Mouse (Mus musculus) embryonic facial prominence, embryonic 14.5 days (tissue): ENCODE measurements around the gene Rbms1. TPM values are rescaled to one million over a fixed set of nuclear protein-coding genes. Genes with fewer than 3 reads are reported as not detected.

Experiments used
- ATAC-seq: fragments of 200-750 bp; cut with Nextera tagmentation; 2 replicates; pipeline ENCODE4 v1.8.0; 2017; ENCODE audit warnings: low read depth, moderate number of reproducible peaks, moderate TSS enrichment
- DNase-seq: peaks from one replicate; pipeline ENCODE4 v3.0.0-alpha.2; 2015; ENCODE audit warnings: low spot score
- H3K27ac ChIP-seq: fragments of 300-500 bp; sonication (generic); replicated peaks from 2 replicates; pipeline ENCODE4 v1.5.1; 2014; ENCODE audit warnings: low read depth, mild to moderate bottlenecking, low read length, moderate library complexity
- H3K27me3 ChIP-seq: fragments of 300-500 bp; sonication (generic); replicated peaks from 2 replicates; pipeline ENCODE4 v1.6.1; 2014; ENCODE audit warnings: low read length; ENCODE audit not compliant: control insufficient read depth, insufficient read depth
- H3K36me3 ChIP-seq: fragments of 300-500 bp; sonication (generic); 2 replicates; pipeline ENCODE4 v1.6.1; 2014; ENCODE audit warnings: low read length, mixed read lengths; ENCODE audit not compliant: control insufficient read depth, insufficient read depth
- H3K4me1 ChIP-seq: fragments of 300-500 bp; sonication (generic); 2 replicates; pipeline ENCODE4 v1.6.1; 2014; ENCODE audit warnings: antibody characterized with exemption, low read length; ENCODE audit not compliant: control insufficient read depth, insufficient read depth
- H3K4me2 ChIP-seq: fragments of 300-500 bp; sonication (generic); 2 replicates; pipeline ENCODE4 v1.6.1; 2014; ENCODE audit warnings: low read depth, mild to moderate bottlenecking, low read length, moderate library complexity, mixed read lengths
- H3K4me3 ChIP-seq: fragments of 300-500 bp; sonication (generic); 2 replicates; pipeline ENCODE4 v1.5.1; 2014; ENCODE audit warnings: low read depth, mild to moderate bottlenecking, low read length
- H3K9ac ChIP-seq: fragments of 300-500 bp; sonication (generic); 2 replicates; pipeline ENCODE4 v1.6.1; 2014; ENCODE audit warnings: low read depth, mild to moderate bottlenecking, low read length, moderate library complexity, mixed read lengths
- H3K9me3 ChIP-seq: fragments of 300-500 bp; sonication (generic); 2 replicates; pipeline ENCODE4 v1.6.1; 2016; ENCODE audit warnings: low read length; ENCODE audit not compliant: control insufficient read depth
- WGBS: fragments of 180-500 bp; shearing (Covaris S2); extraction: QIAGEN DNeasy Blood & Tissue Kit; methylation state at CpG from one replicate; pipeline ENCODE4 v1.1.7; 2014; 5-methylcytosine and 5-hydroxymethylcytosine counted together
- polyA plus RNA-seq: library from polyadenylated mRNA; unstranded; fragments of >200 nt; fragmentation: Nextera tagmentation; extraction: Ambion mirVana; gene quantifications from 2 replicates; pipeline ENCODE4 v1.2.1, GENCODE M21; 2014

Gene Rbms1
- polyA plus RNA-seq, 1 experiment from 2014 or later = 101 TPM

GRCm38 (mm10) chr2:60751274-60751673 is 211.7 kb downstream of the Rbms1 start:
- Histone ChIP-seq H3K4me3 (no peak overlapping the region), H3K4me2 (no peak overlapping the region), H3K27me3 (no peaks in the 10 kb centered on the region), H3K9ac (no peak overlapping the region), H3K36me3 (peaks cover 54% of the 10 kb centered on the region), H3K4me1 (no peaks in the 10 kb centered on the region), H3K9me3 (no peaks in the 10 kb centered on the region), H3K27ac (no peak overlapping the region)
- DNase-seq (no peak), ATAC-seq (no peak)
- WGBS = 93% methylated on average over 9 of the region's 9 CpGs

- Histone ChIP-seq H3K9ac (no peak overlapping the region), H3K4me2 (no peak overlapping the region), H3K9me3 (no peaks in the 10 kb centered on the region), H3K4me3 (no peak overlapping the region), H3K27me3 (no peaks in the 10 kb centered on the region), H3K27ac (no peak overlapping the region), H3K4me1 (no peaks in the 10 kb centered on the region), H3K36me3 (peaks cover 47% of the 10 kb centered on the region)
- DNase-seq (no peak), ATAC-seq (no peak)
- WGBS = 69% methylated on average over 3 of the region's 3 CpGs
These were observed 212.4 kb downstream of the Rbms1 start for GRCm38 (mm10) chr2:60750591-60750990.

GRCm38 (mm10) chr2:60748585-60748984 is 214.4 kb downstream of the Rbms1 start:
- Histone ChIP-seq H3K4me1 (no peaks in the 10 kb centered on the region), H3K27ac (no peak overlapping the region), H3K4me2 (no peak overlapping the region), H3K9ac (no peak overlapping the region), H3K27me3 (no peaks in the 10 kb centered on the region), H3K36me3 (peaks cover 27% of the 10 kb centered on the region; the same call in 1 of the 2 replicates), H3K9me3 (no peaks in the 10 kb centered on the region), H3K4me3 (no peak overlapping the region)
- WGBS = 85% methylated on average over 1 of the region's 1 CpGs
- ATAC-seq = no peak
- no peak for DNase-seq

- Histone ChIP-seq H3K4me2 (no peak overlapping the region), H3K9ac (no peak overlapping the region), H3K27me3 (no peaks in the 10 kb centered on the region), H3K9me3 (no peaks in the 10 kb centered on the region), H3K4me1 (no peaks in the 10 kb centered on the region), H3K27ac (no peak overlapping the region), H3K36me3 (peaks cover 19% of the 10 kb centered on the region; the same call in 1 of the 2 replicates), H3K4me3 (no peak overlapping the region)
- DNase-seq (peak; percentile 41), ATAC-seq (peak; percentile 73)
- 64% methylated on average over 3 of the region's 3 CpGs for WGBS
These were observed 215.4 kb downstream of the Rbms1 start for GRCm38 (mm10) chr2:60747590-60747989.

- Histone ChIP-seq H3K27ac (no peak overlapping the region), H3K9me3 (no peaks in the 10 kb centered on the region), H3K4me2 (no peak overlapping the region), H3K36me3 (0 out of 2 replicates have a peak, but pooled peaks cover 6% of the 10 kb centered on the region), H3K4me3 (no peak overlapping the region), H3K9ac (no peak overlapping the region), H3K27me3 (no peaks in the 10 kb centered on the region), H3K4me1 (peaks cover under 1% of the 10 kb centered on the region; the same call in 1 of the 2 replicates)
- WGBS = 70% methylated on average over 3 of the region's 3 CpGs
- no peak for ATAC-seq
- DNase-seq = no peak
These were observed 218.3 kb downstream of the Rbms1 start for GRCm38 (mm10) chr2:60744674-60745073.

GRCm38 (mm10) chr2:60739389-60740137 is 223.4 kb downstream of the Rbms1 start:
- H3K27ac ChIP-seq = no peak overlapping the region
- H3K36me3 ChIP-seq = no peaks in the 10 kb centered on the region
- H3K27me3 ChIP-seq = no peaks in the 10 kb centered on the region
- DNase-seq (no peak), ATAC-seq (no peak; the same call in 1 of the 2 replicates)
- H3K4me2 ChIP-seq = no peak overlapping the region
- H3K9me3 ChIP-seq = no peaks in the 10 kb centered on the region
- peaks cover 4% of the 10 kb centered on the region; the same call in 1 of the 2 replicates for H3K4me1 ChIP-seq
- no peak overlapping the region for H3K4me3 ChIP-seq
- 59% methylated on average over 10 of the region's 10 CpGs for WGBS
- no peak overlapping the region for H3K9ac ChIP-seq

GRCm38 (mm10) chr2:60730929-60731328 is 232.1 kb downstream of the Rbms1 start:
- H3K4me2 ChIP-seq = no peak overlapping the region
- no peak for DNase-seq
- H3K4me3 ChIP-seq = no peak overlapping the region
- no peaks in the 10 kb centered on the region for H3K27me3 ChIP-seq
- ATAC-seq = no peak
- WGBS = 50% methylated on average over 6 of the region's 6 CpGs
- no peak overlapping the region for H3K9ac ChIP-seq
- H3K36me3 ChIP-seq = no peaks in the 10 kb centered on the region
- no peaks in the 10 kb centered on the region for H3K9me3 ChIP-seq
- H3K27ac ChIP-seq = no peak overlapping the region
- peaks cover 6% of the 10 kb centered on the region; the same call in 1 of the 2 replicates for H3K4me1 ChIP-seq

GRCm38 (mm10) chr2:60730024-60730423 is 233.0 kb downstream of the Rbms1 start:
- Histone ChIP-seq H3K36me3 (no peaks in the 10 kb centered on the region), H3K4me3 (no peak overlapping the region), H3K4me1 (peaks cover 6% of the 10 kb centered on the region; the same call in 1 of the 2 replicates), H3K9me3 (no peaks in the 10 kb centered on the region), H3K4me2 (no peak overlapping the region), H3K27ac (no peak overlapping the region), H3K27me3 (no peaks in the 10 kb centered on the region), H3K9ac (no peak overlapping the region)
- DNase-seq (no peak), ATAC-seq (0 out of 2 replicates have a peak, but pooled peaks have one; percentile 26)
- 18% methylated on average over 3 of the region's 3 CpGs for WGBS
